Mouse (Mus musculus) cerebellum, adult 2 months (tissue): ENCODE data around the gene Cldn10. TPM values are rescaled to one million over a fixed set of nuclear protein-coding genes. Genes with fewer than 3 reads are reported as not detected.

Experiments
- DNase-seq, 2 experiments: peaks; one replicate each; pipeline ENCODE4 v3.0.0; 2021
- H3K27ac ChIP-seq: fragments of 200-500 bp; 2 replicates; pipeline ENCODE4 v1.5.1; 2012; ENCODE audit warnings: low read length, control low read depth, inconsistent platforms; ENCODE audit not compliant: insufficient read depth
- H3K27me3 ChIP-seq: fragments of 200-500 bp; 2 replicates; pipeline ENCODE4 v1.6.1; 2012; ENCODE audit warnings: inconsistent platforms, mild to moderate bottlenecking, low read length, moderate library complexity; ENCODE audit not compliant: control insufficient read depth, insufficient read depth
- H3K4me1 ChIP-seq: fragments of 200-500 bp; 2 replicates; pipeline ENCODE4 v1.6.1; 2011; ENCODE audit warnings: low read length; ENCODE audit not compliant: control insufficient read depth, insufficient read depth
- H3K4me3 ChIP-seq: fragments of 200-500 bp; replicated peaks from 2 replicates; pipeline ENCODE3; 2011; ENCODE audit warnings: mild to moderate bottlenecking, low read depth, low read length, control low read depth; ENCODE audit not compliant: insufficient read depth
- CTCF ChIP-seq: fragments of 200-500 bp; IDR thresholded peaks from 2 replicates; pipeline ENCODE4 v1.5.1; 2011; ENCODE audit warnings: low read depth, mild to moderate bottlenecking, control low read depth, low read length, moderate library complexity, borderline replicate concordance; ENCODE audit not compliant: insufficient read depth
- POLR2A ChIP-seq: fragments of 200-500 bp; IDR thresholded peaks from 2 replicates; pipeline ENCODE4 v1.6.1; 2011; ENCODE audit warnings: low read length, control low read depth, borderline replicate concordance; ENCODE audit not compliant: insufficient read depth
- WGBS: fragments of 180-500 bp; shearing (Covaris S2); methylation state at CpG from one replicate; pipeline ENCODE4 v1.1.7; 2018; 5-methylcytosine and 5-hydroxymethylcytosine counted together
- polyA plus RNA-seq: library from polyadenylated mRNA; depleted of rRNA; stranded (reverse); fragments of >200 nt; gene quantifications from 2 replicates; pipeline ENCODE4 v1.2.3, GENCODE M21; 2012

Gene Cldn10
- polyA plus RNA-seq, 1 experiment = 24.5 TPM

DNA sequence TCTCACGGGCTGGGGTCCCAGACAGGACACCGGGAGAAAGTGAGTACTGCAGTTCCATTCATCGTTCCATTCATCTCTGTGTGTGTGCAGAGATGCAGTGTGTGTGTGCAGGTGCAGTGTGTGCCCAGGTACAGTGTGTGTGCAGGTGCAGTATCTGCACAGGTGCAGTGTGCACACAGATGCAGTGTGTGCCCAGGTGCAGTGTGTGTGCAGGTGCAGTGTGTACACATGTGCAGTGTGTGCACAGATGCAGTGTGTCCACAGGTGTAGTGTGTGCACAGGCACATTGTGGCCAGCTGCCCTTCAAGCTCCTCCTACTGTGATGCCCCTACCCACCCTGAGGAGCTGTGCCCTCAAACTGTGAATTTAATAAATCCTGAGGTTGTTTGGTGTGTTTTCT is 14.0 kb upstream of the Cldn10 start:
- Histone ChIP-seq H3K27ac (no peak overlapping the region), H3K4me3 (no peak overlapping the region), H3K4me1 (no peaks in the 10 kb centered on the region), H3K27me3 (no peaks in the 10 kb centered on the region)
- WGBS = 90% methylated on average over 3 of the region's 3 CpGs
- TF ChIP-seq CTCF (no peak), POLR2A (no peak)
- no peak for DNase-seq

DNA sequence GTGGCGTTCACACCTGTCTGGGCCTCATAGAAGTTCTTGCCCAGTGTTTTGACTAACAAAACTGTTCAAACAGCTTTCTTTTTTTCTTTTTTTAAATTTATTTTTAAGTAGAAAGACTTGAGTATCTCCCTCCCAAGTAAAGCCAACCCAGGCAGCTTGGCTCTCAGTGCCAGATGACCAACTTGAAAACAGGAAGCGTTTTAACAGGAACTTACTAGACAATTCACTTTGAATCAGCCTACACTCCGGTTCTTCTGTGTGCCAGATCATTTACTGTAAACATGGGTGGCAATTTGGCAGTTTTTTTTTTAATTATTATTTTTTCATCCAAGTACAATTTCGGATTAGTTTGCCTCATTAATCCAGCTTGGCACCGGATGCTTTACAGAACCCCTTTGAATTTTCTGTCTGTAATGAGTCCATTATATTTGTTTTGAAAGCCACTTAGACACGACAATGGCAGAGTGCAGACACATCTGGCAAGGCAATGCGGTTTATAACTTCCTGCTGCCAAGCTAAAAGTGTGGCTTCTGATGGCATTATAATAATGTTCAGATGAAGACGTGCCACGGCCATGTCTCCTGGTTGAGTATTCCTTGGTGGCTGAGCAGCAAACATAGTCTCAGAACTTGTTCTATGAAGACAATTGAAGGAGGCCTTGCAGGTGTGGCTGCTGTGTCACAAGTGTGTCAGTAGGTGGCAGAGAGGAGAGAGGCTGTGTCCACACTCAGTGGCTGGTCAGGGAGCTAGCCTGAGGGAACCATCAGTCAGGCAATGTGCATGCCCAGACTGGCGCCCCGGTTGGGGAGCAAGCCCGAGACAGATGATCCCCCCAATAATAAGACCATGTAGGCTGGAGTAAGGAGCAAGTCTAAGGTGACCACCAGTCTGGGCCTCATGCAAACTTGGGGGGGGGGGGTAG is 12.9 kb upstream of the Cldn10 start:
- 54% methylated on average over 12 of the region's 12 CpGs for WGBS
- Histone ChIP-seq H3K27me3 (no peaks in the 10 kb centered on the region), H3K4me3 (no peak overlapping the region), H3K4me1 (no peaks in the 10 kb centered on the region), H3K27ac (no peak overlapping the region)
- no peak for DNase-seq
- TF ChIP-seq POLR2A = no peak
- peak; percentile 30; the same call in 1 of the 2 replicates for TF ChIP-seq CTCF

GRCm38 (mm10) chr14:118775554-118775953 is 12.2 kb upstream of the Cldn10 start:
- 93% methylated on average over 1 of the region's 1 CpGs for WGBS
- DNase-seq = no peak
- H3K4me1 ChIP-seq = no peaks in the 10 kb centered on the region
- no peaks in the 10 kb centered on the region for H3K27me3 ChIP-seq
- no peak overlapping the region for H3K27ac ChIP-seq
- TF ChIP-seq POLR2A = no peak
- H3K4me3 ChIP-seq = no peak overlapping the region

DNA sequence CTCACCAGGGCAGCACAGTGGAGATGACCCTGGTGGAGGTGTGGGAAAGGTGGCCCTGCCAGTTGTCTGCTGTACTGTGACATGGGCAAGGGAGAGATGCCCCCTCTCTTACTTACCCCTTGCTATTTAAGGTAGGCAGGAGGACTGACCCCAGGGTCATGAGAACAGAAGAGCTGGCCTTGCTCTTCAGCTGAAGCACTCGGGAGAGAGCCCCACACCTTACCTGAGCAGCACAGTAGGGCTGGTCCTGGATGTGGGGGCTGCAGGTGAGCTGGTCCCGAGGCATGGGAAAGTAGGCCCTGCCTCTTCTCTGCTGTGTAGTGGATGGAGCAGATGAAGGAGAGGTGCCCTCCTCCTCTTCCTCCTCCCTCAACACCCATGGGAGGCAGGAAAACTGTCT is 11.3 kb upstream of the Cldn10 start:
- no peak for TF ChIP-seq POLR2A
- no peak for TF ChIP-seq CTCF
- WGBS = 91% methylated on average over 2 of the region's 2 CpGs
- no peak overlapping the region for H3K4me3 ChIP-seq
- DNase-seq = no peak
- H3K27ac ChIP-seq = no peak overlapping the region
- no peaks in the 10 kb centered on the region for H3K27me3 ChIP-seq
- no peaks in the 10 kb centered on the region for H3K4me1 ChIP-seq

- H3K4me1 ChIP-seq = no peaks in the 10 kb centered on the region
- H3K4me3 ChIP-seq = no peak overlapping the region
- DNase-seq = no peak
- 92% methylated on average over 4 of the region's 4 CpGs for WGBS
- H3K27ac ChIP-seq = no peak overlapping the region
- TF ChIP-seq POLR2A = no peak
- no peak for TF ChIP-seq CTCF
- no peaks in the 10 kb centered on the region for H3K27me3 ChIP-seq
These were observed 10.2 kb upstream of the Cldn10 start for GRCm38 (mm10) chr14:118777478-118777877.

GRCm38 (mm10) chr14:118781601-118782000 is 6.1 kb upstream of the Cldn10 start:
- H3K4me1 ChIP-seq = no peaks in the 10 kb centered on the region
- no peak for DNase-seq
- no peak for TF ChIP-seq POLR2A
- TF ChIP-seq CTCF = no peak
- WGBS = 83% methylated on average over 7 of the region's 7 CpGs
- no peak overlapping the region for H3K27ac ChIP-seq
- no peaks in the 10 kb centered on the region for H3K27me3 ChIP-seq
- no peak overlapping the region for H3K4me3 ChIP-seq

- no peak for DNase-seq
- WGBS = 68% methylated on average over 3 of the region's 3 CpGs
- Histone ChIP-seq H3K4me1 (no peaks in the 10 kb centered on the region), H3K4me3 (no peak overlapping the region), H3K27me3 (no peaks in the 10 kb centered on the region), H3K27ac (no peak overlapping the region)
- TF ChIP-seq CTCF = no peak
- TF ChIP-seq POLR2A = no peak
These were observed 5.5 kb upstream of the Cldn10 start for GRCm38 (mm10) chr14:118782241-118782640.

DNA sequence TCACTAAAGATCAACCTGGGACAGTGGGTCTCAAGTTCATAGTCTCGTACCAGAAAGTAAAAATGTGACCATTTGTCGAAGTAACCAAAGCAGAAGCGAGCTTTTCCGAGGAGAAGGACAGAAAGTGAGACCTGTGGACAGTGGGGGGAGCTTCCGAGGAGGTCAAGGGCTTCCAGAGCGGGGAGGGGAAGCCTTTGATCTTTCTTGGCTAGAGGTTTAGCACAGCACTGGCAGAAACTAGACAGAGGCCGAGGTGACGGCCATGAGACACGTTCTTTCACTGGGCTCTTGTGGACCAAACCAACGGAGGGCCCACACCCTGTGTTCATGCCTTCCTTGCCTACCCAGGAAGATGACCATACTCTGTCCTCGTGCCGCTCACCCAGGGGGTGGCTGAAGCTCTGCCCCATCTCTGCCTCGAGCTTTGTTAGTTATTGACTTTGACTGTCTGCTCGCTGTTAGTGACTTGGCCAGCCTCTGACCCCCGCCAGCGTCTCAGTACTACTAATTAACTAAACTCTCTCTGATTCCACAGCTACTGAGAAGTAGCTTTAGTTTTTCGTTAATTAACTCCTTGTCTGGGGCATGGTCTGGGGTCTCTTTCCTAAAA is 4.3 kb upstream of the Cldn10 start:
- 66% methylated on average over 17 of the region's 17 CpGs for WGBS
- no peaks in the 10 kb centered on the region for H3K27me3 ChIP-seq
- TF ChIP-seq CTCF (no peak), POLR2A (no peak)
- DNase-seq = no peak
- no peak overlapping the region for H3K4me3 ChIP-seq
- H3K27ac ChIP-seq = no peak overlapping the region
- H3K4me1 ChIP-seq = no peaks in the 10 kb centered on the region
